Mouse (Mus musculus): ENCODE data around the gene Gak. TPM values are rescaled to one million over a fixed set of nuclear protein-coding genes. Genes with fewer than 3 reads are reported as not detected.
A peak's percentile ranks its signal among the peaks of the same experiment; 100 is the strongest.

Gak gene
- polyA plus RNA-seq, 1 experiment from 2014 or later, result 45.5 TPM

- H3K36me3 ChIP-seq (replicated peaks; ENCODE audit: control insufficient read depth, insufficient read depth, low read depth, low read length), result peaks cover 4% of the 10 kb centered on the region; the same call in 1 of the 2 replicates
These were observed 23.8 kb upstream of the Gak start for GRCm38 (mm10) chr5:108653341-108653740.

GRCm38 (mm10) chr5:108651823-108652222 lies 22.3 kb upstream of the Gak start:
- WGBS, result 61% methylated on average over 1 of the region's 1 CpGs
- Histone ChIP-seq H3K4me3 (ENCODE audit: low read depth, low read length) (no peak overlapping the region), H3K4me2 (ENCODE audit: low read depth, low read length) (no peak overlapping the region), H3K27ac (replicated peaks; ENCODE audit: low read depth, low read length) (no peak overlapping the region), H3K36me3 (replicated peaks; ENCODE audit: control insufficient read depth, insufficient read depth, low read depth, low read length) (peaks cover 4% of the 10 kb centered on the region), H3K9me3 (replicated peaks; ENCODE audit: control insufficient read depth, low read length) (no peaks in the 10 kb centered on the region), H3K9ac (replicated peaks; ENCODE audit: low read length) (no peak overlapping the region), H3K4me1 (ENCODE audit: control insufficient read depth, insufficient read depth, low read length) (no peaks in the 10 kb centered on the region), H3K27me3 (ENCODE audit: control insufficient read depth, insufficient read depth, low read length) (no peaks in the 10 kb centered on the region)
- DNase-seq (ENCODE audit: low spot score), result peak; percentile 83
- 0 out of 2 replicates have a peak, but pooled peaks have one; percentile 39 for ATAC-seq (replicated peaks; ENCODE audit: insufficient number of reproducible peaks, low FRiP score, low TSS enrichment, low read depth)

More at GRCm38 (mm10) chr5:108653341-108653740, 23.8 kb upstream of the Gak start:
- no peaks in the 10 kb centered on the region for H3K27me3 ChIP-seq (ENCODE audit: control insufficient read depth, insufficient read depth, low read length)
- no peak overlapping the region for H3K4me3 ChIP-seq (ENCODE audit: low read depth, low read length)
- no peaks in the 10 kb centered on the region for H3K9me3 ChIP-seq (replicated peaks; ENCODE audit: control insufficient read depth, low read length)
- ATAC-seq (replicated peaks; ENCODE audit: insufficient number of reproducible peaks, low FRiP score, low TSS enrichment, low read depth) (no peak), DNase-seq (ENCODE audit: low spot score) (no peak)
- H3K4me1 ChIP-seq (ENCODE audit: control insufficient read depth, insufficient read depth, low read length), result no peaks in the 10 kb centered on the region
- H3K27ac ChIP-seq (replicated peaks; ENCODE audit: low read depth, low read length), result no peak overlapping the region
- H3K4me2 ChIP-seq (ENCODE audit: low read depth, low read length), result no peak overlapping the region
- 95% methylated on average over 6 of the region's 6 CpGs for WGBS
- no peak overlapping the region for H3K9ac ChIP-seq (replicated peaks; ENCODE audit: low read length)

- no peaks in the 10 kb centered on the region for H3K9me3 ChIP-seq (replicated peaks; ENCODE audit: control insufficient read depth, low read length)
- no peak overlapping the region for H3K27ac ChIP-seq (replicated peaks; ENCODE audit: low read depth, low read length)
- H3K4me2 ChIP-seq (ENCODE audit: low read depth, low read length), result no peak overlapping the region
- no peaks in the 10 kb centered on the region for H3K4me1 ChIP-seq (ENCODE audit: control insufficient read depth, insufficient read depth, low read length)
- whole genome bisulfite sequencing, result 77% methylated on average over 5 of the region's 5 CpGs
- no peak overlapping the region for H3K9ac ChIP-seq (replicated peaks; ENCODE audit: low read length)
- no peak for ATAC-seq (replicated peaks; ENCODE audit: insufficient number of reproducible peaks, low FRiP score, low TSS enrichment, low read depth)
- H3K36me3 ChIP-seq (replicated peaks; ENCODE audit: control insufficient read depth, insufficient read depth, low read depth, low read length), result peaks cover 4% of the 10 kb centered on the region
- no peaks in the 10 kb centered on the region for H3K27me3 ChIP-seq (ENCODE audit: control insufficient read depth, insufficient read depth, low read length)
- no peak for DNase-seq (ENCODE audit: low spot score)
- H3K4me3 ChIP-seq (ENCODE audit: low read depth, low read length), result no peak overlapping the region
These were observed 21.7 kb upstream of the Gak start for GRCm38 (mm10) chr5:108651136-108651720.

GRCm38 (mm10) chr5:108650341-108650740 lies 20.8 kb upstream of the Gak start:
- Histone ChIP-seq H3K4me3 (ENCODE audit: low read depth, low read length) (no peak overlapping the region), H3K27me3 (ENCODE audit: control insufficient read depth, insufficient read depth, low read length) (no peaks in the 10 kb centered on the region), H3K4me1 (ENCODE audit: control insufficient read depth, insufficient read depth, low read length) (no peaks in the 10 kb centered on the region), H3K9me3 (replicated peaks; ENCODE audit: control insufficient read depth, low read length) (no peaks in the 10 kb centered on the region), H3K27ac (replicated peaks; ENCODE audit: low read depth, low read length) (no peak overlapping the region), H3K4me2 (ENCODE audit: low read depth, low read length) (no peak overlapping the region), H3K36me3 (replicated peaks; ENCODE audit: control insufficient read depth, insufficient read depth, low read depth, low read length) (peaks cover 4% of the 10 kb centered on the region), H3K9ac (replicated peaks; ENCODE audit: low read length) (no peak overlapping the region)
- DNase-seq (ENCODE audit: low spot score), result no peak
- ATAC-seq (replicated peaks; ENCODE audit: insufficient number of reproducible peaks, low FRiP score, low TSS enrichment, low read depth), result no peak
- 88% methylated on average over 7 of the region's 7 CpGs for WGBS

- H3K9ac ChIP-seq (replicated peaks; ENCODE audit: low read length), result no peak overlapping the region
- WGBS, result 86% methylated on average over 11 of the region's 11 CpGs
- ATAC-seq (replicated peaks; ENCODE audit: insufficient number of reproducible peaks, low FRiP score, low TSS enrichment, low read depth), result no peak
- H3K4me2 ChIP-seq (ENCODE audit: low read depth, low read length), result no peak overlapping the region
- no peaks in the 10 kb centered on the region for H3K27me3 ChIP-seq (ENCODE audit: control insufficient read depth, insufficient read depth, low read length)
- no peak overlapping the region for H3K27ac ChIP-seq (replicated peaks; ENCODE audit: low read depth, low read length)
- no peaks in the 10 kb centered on the region for H3K4me1 ChIP-seq (ENCODE audit: control insufficient read depth, insufficient read depth, low read length)
- no peak for DNase-seq (ENCODE audit: low spot score)
- no peaks in the 10 kb centered on the region for H3K9me3 ChIP-seq (replicated peaks; ENCODE audit: control insufficient read depth, low read length)
- H3K4me3 ChIP-seq (ENCODE audit: low read depth, low read length), result no peak overlapping the region
- H3K36me3 ChIP-seq (replicated peaks; ENCODE audit: control insufficient read depth, insufficient read depth, low read depth, low read length), result no peaks in the 10 kb centered on the region; the same call in 1 of the 2 replicates
These were observed 19.5 kb upstream of the Gak start for GRCm38 (mm10) chr5:108648937-108649576.

- H3K4me1 ChIP-seq (ENCODE audit: control insufficient read depth, insufficient read depth, low read length), result no peaks in the 10 kb centered on the region
- no peak overlapping the region for H3K4me3 ChIP-seq (ENCODE audit: low read depth, low read length)
- no peak overlapping the region for H3K27ac ChIP-seq (replicated peaks; ENCODE audit: low read depth, low read length)
- no peaks in the 10 kb centered on the region for H3K27me3 ChIP-seq (ENCODE audit: control insufficient read depth, insufficient read depth, low read length)
- H3K4me2 ChIP-seq (ENCODE audit: low read depth, low read length), result no peak overlapping the region
- no peak overlapping the region for H3K9ac ChIP-seq (replicated peaks; ENCODE audit: low read length)
- no peak for DNase-seq (ENCODE audit: low spot score)
- no peaks in the 10 kb centered on the region; the same call in 1 of the 2 replicates for H3K36me3 ChIP-seq (replicated peaks; ENCODE audit: control insufficient read depth, insufficient read depth, low read depth, low read length)
- 77% methylated on average over 2 of the region's 2 CpGs for WGBS
- no peaks in the 10 kb centered on the region for H3K9me3 ChIP-seq (replicated peaks; ENCODE audit: control insufficient read depth, low read length)
- no peak for ATAC-seq (replicated peaks; ENCODE audit: insufficient number of reproducible peaks, low FRiP score, low TSS enrichment, low read depth)
These were observed 18.4 kb upstream of the Gak start for GRCm38 (mm10) chr5:108647820-108648465.

GRCm38 (mm10) chr5:108647311-108647710 lies 17.8 kb upstream of the Gak start:
- Histone ChIP-seq H3K36me3 (replicated peaks; ENCODE audit: control insufficient read depth, insufficient read depth, low read depth, low read length) (no peaks in the 10 kb centered on the region; the same call in 1 of the 2 replicates), H3K4me2 (ENCODE audit: low read depth, low read length) (no peak overlapping the region), H3K4me1 (ENCODE audit: control insufficient read depth, insufficient read depth, low read length) (no peaks in the 10 kb centered on the region), H3K9me3 (replicated peaks; ENCODE audit: control insufficient read depth, low read length) (no peaks in the 10 kb centered on the region), H3K4me3 (ENCODE audit: low read depth, low read length) (no peak overlapping the region), H3K27me3 (ENCODE audit: control insufficient read depth, insufficient read depth, low read length) (no peaks in the 10 kb centered on the region), H3K27ac (replicated peaks; ENCODE audit: low read depth, low read length) (no peak overlapping the region), H3K9ac (replicated peaks; ENCODE audit: low read length) (no peak overlapping the region)
- WGBS, result 92% methylated on average over 2 of the region's 2 CpGs
- DNase-seq (ENCODE audit: low spot score) (no peak), ATAC-seq (replicated peaks; ENCODE audit: insufficient number of reproducible peaks, low FRiP score, low TSS enrichment, low read depth) (no peak)

GRCm38 (mm10) chr5:108646343-108646660 lies 16.7 kb upstream of the Gak start:
- no peak for DNase-seq (ENCODE audit: low spot score)
- no peak overlapping the region for H3K9ac ChIP-seq (replicated peaks; ENCODE audit: low read length)
- H3K4me2 ChIP-seq (ENCODE audit: low read depth, low read length), result no peak overlapping the region
- H3K9me3 ChIP-seq (replicated peaks; ENCODE audit: control insufficient read depth, low read length), result no peaks in the 10 kb centered on the region
- no peaks in the 10 kb centered on the region for H3K4me1 ChIP-seq (ENCODE audit: control insufficient read depth, insufficient read depth, low read length)
- no peak overlapping the region for H3K4me3 ChIP-seq (ENCODE audit: low read depth, low read length)
- WGBS, result 93% methylated on average over 3 of the region's 3 CpGs
- no peaks in the 10 kb centered on the region for H3K27me3 ChIP-seq (ENCODE audit: control insufficient read depth, insufficient read depth, low read length)
- ATAC-seq (replicated peaks; ENCODE audit: insufficient number of reproducible peaks, low FRiP score, low TSS enrichment, low read depth), result no peak
- H3K36me3 ChIP-seq (replicated peaks; ENCODE audit: control insufficient read depth, insufficient read depth, low read depth, low read length), result no peaks in the 10 kb centered on the region; the same call in 1 of the 2 replicates
- no peak overlapping the region for H3K27ac ChIP-seq (replicated peaks; ENCODE audit: low read depth, low read length)
